Mouse (Mus musculus) neural tube, embryonic 13.5 days (tissue): Measurements from ENCODE around the gene Olfr651. TPM values are rescaled to one million over a fixed set of nuclear protein-coding genes. Genes with fewer than 3 reads are reported as not detected.
"Not testable (repeated sequence)": the region's sequence is repeated elsewhere in the genome, so short reads cannot be mapped to it uniquely, and the experiment has no call there.

Experiments used
- ATAC-seq: fragments of 200-750 bp; cut with Nextera tagmentation; 2 replicates; pipeline ENCODE4 v1.8.0; 2017; ENCODE audit warnings: low read depth, mild to moderate bottlenecking, moderate TSS enrichment, moderate library complexity
- H3K27ac ChIP-seq: fragments of 300-500 bp; sonication (generic); replicated peaks from 2 replicates; pipeline ENCODE4 v1.5.1; 2015; ENCODE audit warnings: moderate library complexity, mild to moderate bottlenecking, inconsistent platforms
- H3K27me3 ChIP-seq: fragments of 300-500 bp; sonication (generic); 2 replicates; pipeline ENCODE4 v1.6.1; 2015; ENCODE audit warnings: mild to moderate bottlenecking, inconsistent platforms
- H3K36me3 ChIP-seq: fragments of 300-500 bp; sonication (generic); 2 replicates; pipeline ENCODE4 v1.6.1; 2015; ENCODE audit warnings: mild to moderate bottlenecking, inconsistent platforms
- H3K4me1 ChIP-seq: fragments of 300-500 bp; sonication (generic); replicated peaks from 2 replicates; pipeline ENCODE4 v1.6.1; 2015; ENCODE audit warnings: inconsistent platforms
- H3K4me2 ChIP-seq: fragments of 300-500 bp; sonication (generic); 2 replicates; pipeline ENCODE4 v1.6.1; 2015; ENCODE audit warnings: inconsistent platforms, mild to moderate bottlenecking, moderate library complexity
- H3K4me3 ChIP-seq: fragments of 300-500 bp; sonication (generic); 2 replicates; pipeline ENCODE4 v1.5.1; 2015; ENCODE audit warnings: mild to moderate bottlenecking, inconsistent platforms
- H3K9ac ChIP-seq: fragments of 300-500 bp; sonication (generic); 2 replicates; pipeline ENCODE4 v1.6.1; 2015; ENCODE audit warnings: moderate library complexity, mild to moderate bottlenecking, inconsistent platforms
- H3K9me3 ChIP-seq: fragments of 300-500 bp; sonication (generic); 2 replicates; pipeline ENCODE4 v1.6.1; 2016; ENCODE audit warnings: inconsistent platforms
- WGBS: fragments of 180-500 bp; shearing (Covaris S2); methylation state at CpG from one replicate; pipeline ENCODE4 v1.1.7; 2015; 5-methylcytosine and 5-hydroxymethylcytosine counted together
- polyA plus RNA-seq: library from polyadenylated mRNA; unstranded; fragments of >200 nt; fragmentation: Nextera tagmentation; extraction: Ambion mirVana; gene quantifications from 2 replicates; pipeline ENCODE4 v1.2.1, GENCODE M21; 2015

Olfr651 gene
- polyA plus RNA-seq: not detected in 2 replicates

DNA sequence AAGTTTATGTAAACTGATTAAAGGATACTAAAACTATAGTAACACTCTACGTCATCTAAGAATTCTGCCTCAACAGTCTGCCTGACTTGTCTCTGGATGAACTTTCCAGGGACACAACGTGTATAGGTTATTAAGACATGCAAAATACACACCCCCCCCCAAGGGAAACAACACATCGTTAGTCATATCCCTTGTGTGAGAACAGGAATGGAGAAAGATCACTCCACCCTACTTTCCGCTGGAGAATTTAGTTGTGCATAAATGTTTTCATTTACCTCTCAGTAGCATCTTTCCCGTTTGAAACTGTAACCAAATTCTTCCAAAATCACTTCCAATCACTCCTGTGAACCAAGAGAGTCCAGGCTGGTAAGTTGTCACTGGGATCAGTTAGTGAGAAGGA lies at the start of gene Olfr651:
TSS of gene Olfr651 (plus strand) at position 301 of the 400 bp plus-strand sequence.
- WGBS: 87% methylated on average over 5 of the region's 5 CpGs
- Histone ChIP-seq H3K36me3 (no peaks in the 10 kb centered on the region), H3K27me3 (no peaks in the 10 kb centered on the region), H3K27ac (no peak within 1 kb of the TSS), H3K9ac (no peak within 1 kb of the TSS), H3K9me3 (no peaks in the 10 kb centered on the region), H3K4me1 (no peaks in the 10 kb centered on the region), H3K4me3 (no peak within 1 kb of the TSS), H3K4me2 (no peak within 1 kb of the TSS)
- ATAC-seq: no peak

DNA sequence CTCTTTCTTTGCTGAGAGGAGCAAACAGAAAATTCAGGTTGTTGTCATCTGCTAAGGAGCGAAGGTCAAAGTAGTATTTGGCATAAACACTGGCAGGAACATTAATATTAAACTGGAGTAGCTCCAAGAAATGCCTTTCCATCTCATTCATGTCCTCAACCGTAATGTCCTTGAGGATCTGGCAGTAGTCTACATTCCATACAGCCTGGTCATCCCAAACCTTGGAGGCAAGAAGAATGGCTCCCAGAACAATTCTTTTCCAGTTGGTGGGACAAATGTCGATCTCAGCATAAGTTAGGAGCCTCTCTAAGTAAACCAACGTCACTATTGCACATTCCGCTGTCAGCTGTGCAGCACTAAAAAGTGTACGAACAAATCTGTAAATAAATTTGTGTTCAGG lies 48.7 kb upstream of the Olfr651 start:
- H3K27ac ChIP-seq, ATAC-seq, H3K27me3 ChIP-seq, H3K9ac ChIP-seq, H3K4me1 ChIP-seq, H3K9me3 ChIP-seq, H3K36me3 ChIP-seq, H3K4me3 ChIP-seq, H3K4me2 ChIP-seq: not testable (repeated sequence)
- 69% methylated on average over 6 of the region's 6 CpGs for WGBS

DNA sequence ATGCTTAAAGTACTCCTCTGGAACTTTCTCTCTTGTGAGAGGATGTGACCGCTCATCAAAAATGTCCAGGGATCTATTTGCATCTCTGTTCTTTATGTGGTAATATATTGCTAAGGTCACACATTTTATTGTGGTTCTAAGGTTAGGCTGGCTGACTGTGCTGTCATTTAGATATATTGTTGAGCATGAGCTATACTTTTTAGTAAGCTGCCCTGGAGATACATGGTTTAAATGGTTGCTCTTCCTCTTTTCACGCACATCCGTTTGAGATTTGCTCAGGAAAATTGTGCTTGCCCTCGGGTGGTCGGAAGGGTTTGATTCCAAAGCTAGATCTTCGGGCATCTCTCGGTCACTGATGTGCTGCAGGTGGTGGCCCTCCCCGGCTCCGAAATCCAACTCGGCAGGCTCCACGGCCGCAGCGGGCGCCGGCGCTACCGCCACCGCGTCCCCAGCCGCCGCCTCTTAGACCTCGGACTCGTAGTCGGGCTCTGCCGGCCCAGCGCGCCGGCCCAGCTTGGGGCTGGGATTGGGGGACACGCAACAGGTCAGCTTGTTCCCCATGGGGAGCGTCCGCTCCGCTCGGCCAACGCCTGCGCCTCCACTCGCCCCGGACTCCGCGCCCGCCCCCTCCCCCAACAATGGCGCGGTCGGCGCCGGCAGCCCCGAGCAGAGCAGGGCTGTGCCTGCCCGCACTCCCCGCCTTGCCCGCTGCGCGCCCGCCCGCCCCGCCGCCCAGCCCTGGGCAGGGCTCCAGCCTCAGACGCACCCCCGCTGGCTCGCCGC lies 48.2 kb upstream of the Olfr651 start:
- Histone ChIP-seq H3K27ac (no peak overlapping the region), H3K27me3 (0 out of 2 replicates have a peak, but pooled peaks cover 2% of the 10 kb centered on the region), H3K9me3 (no peaks in the 10 kb centered on the region), H3K4me3 (peak overlapping the region; percentile 48), H3K4me2 (peak overlapping the region; percentile 60), H3K9ac (peak overlapping the region; percentile 65), H3K4me1 (no peaks in the 10 kb centered on the region), H3K36me3 (no peaks in the 10 kb centered on the region)
- peak; percentile 94 for ATAC-seq
- 3% methylated on average over 56 of the region's 59 CpGs for WGBS

DNA sequence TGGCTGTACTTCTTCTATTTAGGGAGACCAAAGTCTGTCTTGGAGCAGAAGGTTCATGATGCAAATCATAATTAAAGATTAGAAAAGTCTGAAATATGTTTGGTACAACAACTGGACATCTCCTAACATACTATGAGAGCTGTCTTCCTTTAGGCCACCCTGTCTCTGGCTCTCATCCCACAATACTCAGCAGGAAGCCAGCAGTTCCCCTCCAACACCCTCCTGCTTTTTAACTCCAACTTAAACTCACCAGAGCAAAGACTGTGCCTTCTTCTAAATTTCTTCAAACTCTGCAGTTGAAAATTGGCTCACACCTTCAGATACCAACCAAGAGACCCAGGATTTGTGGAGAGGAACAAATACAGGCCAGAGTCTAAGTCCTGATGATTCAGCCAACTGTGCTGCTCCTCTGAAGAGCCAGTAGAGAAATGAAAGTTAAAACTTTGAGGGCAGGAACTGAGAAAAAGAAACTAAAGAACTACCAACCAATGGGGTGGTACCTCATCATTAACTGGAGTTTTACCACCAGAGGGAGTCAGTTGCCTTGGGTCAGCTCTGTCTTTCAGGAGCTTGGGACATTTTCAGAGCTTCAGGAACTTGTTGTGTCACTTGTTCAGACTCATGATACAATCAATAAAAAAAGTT lies 42.4 kb upstream of the Olfr651 start, which contains the start of gene Trim30d:
TSS of gene Trim30d (minus strand) at position 429 of the 645 bp plus-strand sequence.
- not testable (repeated sequence) for H3K36me3 ChIP-seq

DNA sequence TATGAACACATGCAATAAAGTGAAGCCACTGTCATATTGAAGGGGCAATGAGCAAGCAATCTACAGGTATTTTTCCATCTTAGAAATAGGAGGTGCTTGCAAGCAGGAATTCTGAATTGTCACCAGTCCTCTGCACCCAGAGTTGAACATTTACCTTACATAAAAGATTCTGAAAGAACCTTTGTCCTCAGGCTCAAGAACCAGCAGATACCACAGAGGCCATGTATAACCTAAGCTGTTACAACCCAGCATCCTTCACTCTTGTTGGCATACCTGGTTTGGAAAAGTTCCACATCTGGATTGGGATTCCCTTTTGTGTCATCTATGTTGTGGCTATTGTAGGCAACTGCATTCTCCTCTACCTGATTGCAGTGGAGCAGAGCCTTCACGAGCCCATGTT lies 2.8 kb downstream of the Olfr651 start:
- Histone ChIP-seq H3K9ac (no peak overlapping the region), H3K4me3 (no peak overlapping the region), H3K9me3 (no peaks in the 10 kb centered on the region), H3K27me3 (no peaks in the 10 kb centered on the region), H3K4me2 (no peak overlapping the region), H3K4me1 (no peaks in the 10 kb centered on the region), H3K36me3 (no peaks in the 10 kb centered on the region), H3K27ac (no peak overlapping the region)
- 64% methylated on average over 1 of the region's 1 CpGs for WGBS
- no peak for ATAC-seq

More for the DNA sequence above, 42.4 kb upstream of the Olfr651 start, which contains the start of gene Trim30d:
- not testable (repeated sequence) for H3K4me3 ChIP-seq, H3K4me1 ChIP-seq, H3K27me3 ChIP-seq, H3K9ac ChIP-seq, H3K9me3 ChIP-seq, H3K4me2 ChIP-seq, H3K27ac ChIP-seq, ATAC-seq

DNA sequence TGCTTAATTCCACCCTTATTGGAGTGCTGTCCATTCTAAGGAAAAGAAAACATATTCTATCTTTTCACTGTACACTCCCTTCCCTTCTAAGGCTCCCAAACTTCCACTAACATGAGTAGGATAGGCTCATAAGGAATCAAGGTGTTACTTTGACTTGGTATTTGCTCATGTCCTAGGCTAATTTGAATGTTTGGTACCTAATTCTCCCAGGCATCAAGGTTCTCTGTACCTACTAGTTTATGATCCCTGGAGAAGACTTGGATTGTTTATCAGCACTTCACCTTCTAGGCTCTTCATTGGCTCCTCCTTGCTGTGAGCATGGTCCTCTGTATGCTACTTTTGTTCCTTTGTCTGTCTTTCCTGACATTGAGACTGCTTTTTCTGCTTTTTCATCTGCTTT lies 10.7 kb downstream of the Olfr651 start, which contains the start of gene Olfr652:
TSS of gene Olfr652 (plus strand) at position 301 of the 400 bp plus-strand sequence.
- Histone ChIP-seq H3K36me3 (no peaks in the 10 kb centered on the region), H3K27ac (no peak within 1 kb of the TSS), H3K9ac (no peak within 1 kb of the TSS), H3K4me1 (no peaks in the 10 kb centered on the region), H3K4me2 (no peak within 1 kb of the TSS), H3K9me3 (no peaks in the 10 kb centered on the region), H3K27me3 (no peaks in the 10 kb centered on the region), H3K4me3 (no peak within 1 kb of the TSS)
- no peak for ATAC-seq

DNA sequence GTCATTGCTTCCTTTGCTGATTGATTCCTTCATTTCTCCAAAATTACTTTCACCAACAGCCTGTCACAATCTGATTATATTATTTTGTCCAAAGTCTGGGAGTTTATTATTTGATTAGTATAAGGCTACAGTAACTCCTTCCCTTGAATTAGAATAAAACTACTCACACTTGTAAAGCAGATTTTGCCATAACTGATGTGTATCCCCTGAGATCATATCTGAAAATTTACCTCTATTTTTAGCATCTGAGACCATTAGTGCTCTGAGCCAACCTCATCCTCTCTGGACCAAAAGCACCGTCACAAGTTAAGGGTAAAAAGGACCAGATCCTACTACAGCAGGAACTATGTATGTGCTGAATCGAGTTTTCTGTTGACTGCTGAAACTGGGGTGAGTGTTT lies 27.1 kb downstream of the Olfr651 start, which contains the start of gene Olfr653:
TSS of gene Olfr653 (plus strand) at position 301 of the 400 bp plus-strand sequence.
- no peaks in the 10 kb centered on the region for H3K27me3 ChIP-seq
- WGBS: 87% methylated on average over 2 of the region's 2 CpGs
- no peak within 1 kb of the TSS for H3K9ac ChIP-seq
- no peaks in the 10 kb centered on the region for H3K9me3 ChIP-seq
- H3K4me3 ChIP-seq: no peak within 1 kb of the TSS
- no peaks in the 10 kb centered on the region for H3K36me3 ChIP-seq
- no peak within 1 kb of the TSS for H3K4me2 ChIP-seq
- ATAC-seq: no peak
- H3K4me1 ChIP-seq: no peaks in the 10 kb centered on the region
- no peak within 1 kb of the TSS for H3K27ac ChIP-seq

DNA sequence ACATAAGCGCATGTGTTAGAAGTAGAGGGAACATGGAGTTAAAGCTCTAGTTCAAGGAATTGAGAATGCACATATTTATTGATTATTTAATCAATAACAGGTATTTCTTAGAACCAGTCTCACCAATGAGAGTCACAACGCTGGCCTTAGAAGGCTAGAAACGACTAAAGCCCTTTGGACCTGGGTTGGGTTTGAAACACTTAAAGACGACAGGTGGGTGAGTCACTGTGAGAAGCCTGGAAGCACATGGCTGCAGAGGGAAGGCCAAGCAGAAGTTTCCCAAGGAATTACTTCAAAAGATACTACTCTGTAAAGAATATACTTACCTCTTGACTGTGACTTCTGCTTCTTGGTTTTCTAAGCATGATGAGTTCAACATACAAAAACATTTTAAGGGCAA lies 30.9 kb downstream of the Olfr651 start:
- no peak for ATAC-seq
- no peak overlapping the region for H3K4me3 ChIP-seq
- H3K9ac ChIP-seq: no peak overlapping the region
- no peaks in the 10 kb centered on the region for H3K36me3 ChIP-seq
- WGBS: 92% methylated on average over 4 of the region's 4 CpGs
- H3K27ac ChIP-seq: no peak overlapping the region
- no peaks in the 10 kb centered on the region for H3K9me3 ChIP-seq
- no peak overlapping the region for H3K4me2 ChIP-seq
- H3K27me3 ChIP-seq: no peaks in the 10 kb centered on the region
- no peaks in the 10 kb centered on the region for H3K4me1 ChIP-seq

DNA sequence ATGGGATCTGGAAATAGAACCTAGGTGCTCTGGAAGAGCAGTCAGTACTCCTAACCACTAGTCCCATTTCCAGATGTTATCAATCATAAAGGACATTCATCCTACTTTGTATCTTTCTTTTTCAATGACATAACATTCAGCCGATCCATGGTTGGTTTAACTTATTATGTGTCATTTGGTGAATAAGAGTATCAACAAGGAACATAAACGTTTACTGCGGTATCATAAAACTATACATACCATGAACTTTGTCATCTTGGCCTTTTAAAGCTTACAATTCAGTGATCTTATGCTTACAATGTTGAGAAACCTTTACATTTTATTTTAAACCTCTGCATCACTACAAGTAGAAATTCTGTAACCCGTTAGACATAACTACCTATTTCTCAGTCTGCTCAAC lies 31.5 kb downstream of the Olfr651 start:
- no peak overlapping the region for H3K27ac ChIP-seq
- no peak overlapping the region for H3K9ac ChIP-seq
- no peaks in the 10 kb centered on the region for H3K9me3 ChIP-seq
- H3K4me3 ChIP-seq: no peak overlapping the region
- whole genome bisulfite sequencing: 88% methylated on average over 4 of the region's 4 CpGs
- H3K36me3 ChIP-seq: no peaks in the 10 kb centered on the region
- H3K27me3 ChIP-seq: no peaks in the 10 kb centered on the region
- H3K4me2 ChIP-seq: no peak overlapping the region
- H3K4me1 ChIP-seq: no peaks in the 10 kb centered on the region
- no peak for ATAC-seq

DNA sequence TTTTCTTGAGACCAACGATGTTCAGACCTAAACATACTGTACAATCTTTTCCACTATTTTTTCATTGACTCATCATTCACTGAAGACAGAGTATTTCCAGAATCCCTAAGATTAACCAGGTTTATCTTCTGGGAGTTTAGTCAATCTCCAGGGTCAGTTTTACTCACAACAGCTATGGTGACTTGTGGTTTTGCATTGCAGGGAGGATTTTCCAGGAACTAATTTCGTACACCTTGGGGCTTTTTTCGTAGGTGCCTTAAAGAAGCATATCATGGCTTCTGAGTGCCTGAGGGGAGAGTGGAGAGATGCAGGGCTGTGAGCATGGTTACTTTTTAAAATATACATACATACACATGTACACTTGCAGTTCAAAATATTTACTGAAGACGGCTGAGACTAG lies 36.8 kb downstream of the Olfr651 start, which contains the start of gene Olfr654:
TSS of gene Olfr654 (plus strand) at position 301 of the 400 bp plus-strand sequence.
- Histone ChIP-seq H3K4me1 (no peaks in the 10 kb centered on the region), H3K9me3 (no peaks in the 10 kb centered on the region), H3K4me3 (no peak within 1 kb of the TSS), H3K9ac (no peak within 1 kb of the TSS), H3K27ac (no peak within 1 kb of the TSS), H3K4me2 (no peak within 1 kb of the TSS), H3K27me3 (no peaks in the 10 kb centered on the region), H3K36me3 (no peaks in the 10 kb centered on the region)
- WGBS: 87% methylated on average over 4 of the region's 4 CpGs
- no peak for ATAC-seq

DNA sequence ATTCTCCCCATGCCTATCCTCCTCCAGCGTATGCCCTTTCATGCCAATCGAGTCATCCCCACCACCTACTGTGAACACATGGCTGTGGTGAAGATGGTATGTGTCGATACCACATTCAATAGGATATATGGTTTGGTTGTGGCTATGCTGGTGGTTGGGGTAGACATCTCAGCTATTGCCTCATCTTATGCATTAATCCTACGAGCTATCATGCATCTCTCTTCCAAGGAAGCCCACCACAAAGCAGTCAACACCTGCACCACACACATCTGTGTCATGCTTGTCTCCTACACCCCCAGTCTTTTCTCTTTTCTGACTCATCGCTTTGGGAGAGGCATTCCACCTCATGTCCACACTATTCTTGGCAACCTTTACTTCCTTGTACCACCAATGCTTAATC lies 38.3 kb downstream of the Olfr651 start:
- no peak overlapping the region for H3K9ac ChIP-seq
- no peaks in the 10 kb centered on the region for H3K9me3 ChIP-seq
- 83% methylated on average over 5 of the region's 5 CpGs for WGBS
- H3K4me2 ChIP-seq: no peak overlapping the region
- H3K27ac ChIP-seq: no peak overlapping the region
- ATAC-seq: no peak
- H3K36me3 ChIP-seq: no peaks in the 10 kb centered on the region
- no peak overlapping the region for H3K4me3 ChIP-seq
- H3K27me3 ChIP-seq: no peaks in the 10 kb centered on the region
- no peaks in the 10 kb centered on the region for H3K4me1 ChIP-seq

DNA sequence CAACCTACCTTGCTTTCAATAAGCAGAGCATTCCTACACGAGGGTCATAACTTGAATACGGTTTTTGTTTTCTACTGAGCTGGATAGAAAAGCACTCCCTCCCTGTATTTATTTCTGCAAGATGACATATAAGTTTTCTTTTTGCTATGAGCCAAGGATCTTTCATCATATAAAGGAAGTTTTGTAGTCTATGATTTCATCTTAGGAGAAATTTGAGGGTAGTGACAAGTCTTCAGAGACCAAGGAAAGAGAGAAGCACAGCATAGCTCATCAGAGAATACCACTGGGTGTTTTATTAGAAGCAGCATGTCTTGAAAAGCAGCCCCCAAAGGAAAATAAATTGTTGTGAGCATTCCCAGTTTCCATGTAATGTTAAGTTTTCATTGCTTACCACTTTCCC lies 51.7 kb downstream of the Olfr651 start, which contains the start of gene Olfr655:
TSS of gene Olfr655 (minus strand) at position 101 of the 400 bp plus-strand sequence.
- no peak within 1 kb of the TSS for H3K4me3 ChIP-seq
- no peak within 1 kb of the TSS for H3K27ac ChIP-seq
- WGBS: 81% methylated on average over 2 of the region's 2 CpGs
- H3K4me2 ChIP-seq: no peak within 1 kb of the TSS
- H3K27me3 ChIP-seq: no peaks in the 10 kb centered on the region
- H3K9me3 ChIP-seq: no peaks in the 10 kb centered on the region; the same call in 1 of the 2 replicates
- no peak for ATAC-seq
- H3K36me3 ChIP-seq: no peaks in the 10 kb centered on the region
- H3K9ac ChIP-seq: no peak within 1 kb of the TSS
- no peaks in the 10 kb centered on the region for H3K4me1 ChIP-seq
